Mouse (Mus musculus) natural killer cell, adult 2 months (primary cell): ENCODE results near the gene Fndc7.

Experiments
- DNase-seq, 2 experiments: peaks; one replicate each; pipeline ENCODE4 v3.0.0; 2022; ENCODE audit warnings: low spot score in 2 of 2

Gene Fndc7

GRCm38 (mm10) chr3:108889908-108890307 is at the start of gene Fndc7:
TSS of gene Fndc7 (minus strand) at chr3:108890008.
- no peak for DNase-seq

DNA sequence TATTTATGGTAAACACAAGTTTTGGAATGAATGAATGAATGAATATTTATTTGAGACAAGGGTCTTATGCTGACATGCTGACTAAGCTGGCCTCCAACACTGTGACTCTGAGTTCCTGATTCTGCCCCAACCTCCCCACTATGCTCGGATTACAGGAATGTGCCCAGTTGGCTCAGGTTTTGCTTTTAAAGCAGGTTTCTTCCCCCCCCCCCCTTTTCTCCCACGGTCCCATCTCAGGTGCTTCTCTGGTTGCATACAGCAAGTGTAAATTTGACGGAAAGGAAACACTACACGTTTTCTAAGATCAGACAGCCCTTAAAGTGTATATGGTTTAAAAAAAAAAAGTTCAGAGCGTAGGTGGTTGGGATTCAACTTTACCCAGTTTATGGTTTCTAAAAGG is 49.8 kb upstream of the Fndc7 start, which contains the start of gene Henmt1:
TSS of gene Henmt1 (plus strand) at position 301 of the 400 bp plus-strand sequence.
- no peak for DNase-seq

- no peak for DNase-seq
Measured at GRCm38 (mm10) chr3:108938691-108939090, 48.9 kb upstream of the Fndc7 start.

- no peak for DNase-seq
Measured at GRCm38 (mm10) chr3:108933557-108933956, 43.7 kb upstream of the Fndc7 start.

- DNase-seq, result no peak
Measured at GRCm38 (mm10) chr3:108926308-108926707, 36.5 kb upstream of the Fndc7 start.

DNA sequence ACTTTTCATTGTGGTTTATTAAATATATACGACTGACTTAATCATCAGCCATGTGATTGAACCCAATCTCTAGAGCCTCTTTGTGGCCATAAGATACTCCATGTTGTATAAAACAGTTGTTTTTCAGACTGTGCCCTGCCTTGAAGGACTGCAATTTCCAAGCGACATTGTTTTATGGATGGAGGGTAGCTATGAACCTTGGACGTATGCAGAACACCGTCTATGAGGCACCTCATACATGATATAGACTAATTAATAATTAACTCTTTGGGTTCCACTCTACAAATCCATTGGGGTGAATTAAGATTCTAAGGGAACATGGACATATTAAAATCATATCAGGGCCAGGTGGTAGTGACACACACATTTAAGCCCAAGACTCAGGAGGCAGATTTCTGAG is 35.9 kb upstream of the Fndc7 start:
- DNase-seq, result no peak

GRCm38 (mm10) chr3:108921822-108922221 is 32.0 kb upstream of the Fndc7 start:
- DNase-seq, result no peak

DNA sequence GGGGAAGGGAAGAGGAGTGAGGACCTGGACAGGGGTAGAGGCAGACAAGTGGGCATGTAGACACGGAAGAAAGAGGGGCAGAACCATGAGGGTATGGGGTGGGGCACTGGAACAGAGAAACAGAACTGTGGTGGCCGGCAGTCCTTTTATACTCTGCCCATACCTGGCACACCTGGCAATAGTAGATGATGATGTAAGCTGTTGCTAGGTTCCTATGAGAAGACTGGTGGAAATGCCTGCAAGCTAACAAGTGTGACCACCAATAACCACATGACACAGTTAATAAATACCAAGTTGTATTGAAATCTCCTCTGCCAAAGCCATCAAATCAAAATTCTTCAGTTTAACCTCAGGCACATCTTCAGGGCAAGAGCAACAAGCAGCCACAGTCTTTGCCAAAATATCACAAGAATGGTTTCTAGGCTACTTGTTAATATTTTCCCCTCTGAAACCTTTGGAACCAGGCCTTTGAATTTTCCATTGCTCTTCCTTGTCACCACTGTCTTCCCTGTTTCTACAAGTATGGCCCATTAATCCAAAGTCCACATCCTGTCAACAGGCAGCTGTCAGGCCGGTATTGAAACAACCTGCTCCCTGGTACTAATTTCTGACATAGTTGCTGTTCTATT is 30.7 kb upstream of the Fndc7 start:
- DNase-seq, result no peak

DNA sequence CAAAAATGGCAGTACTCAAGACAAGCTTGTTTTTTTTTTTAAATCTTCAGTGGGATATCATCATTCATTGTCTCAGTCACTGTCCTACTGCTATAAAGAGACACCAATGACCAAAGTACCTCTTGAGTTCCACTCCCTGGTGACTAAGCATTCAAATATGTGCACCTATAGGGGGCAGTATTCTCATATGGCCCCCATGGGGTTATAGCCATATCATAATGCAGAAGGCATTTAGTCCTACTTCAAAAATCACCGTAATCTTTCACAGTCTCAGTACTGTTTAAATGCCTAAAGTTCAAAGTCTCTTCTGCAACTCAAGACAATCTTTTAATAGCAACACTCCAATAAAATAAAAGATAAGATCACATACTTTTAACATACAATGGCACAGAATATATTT is 29.0 kb upstream of the Fndc7 start:
- DNase-seq, result no peak

GRCm38 (mm10) chr3:108917986-108918385 is 28.2 kb upstream of the Fndc7 start:
- DNase-seq, result no peak

DNA sequence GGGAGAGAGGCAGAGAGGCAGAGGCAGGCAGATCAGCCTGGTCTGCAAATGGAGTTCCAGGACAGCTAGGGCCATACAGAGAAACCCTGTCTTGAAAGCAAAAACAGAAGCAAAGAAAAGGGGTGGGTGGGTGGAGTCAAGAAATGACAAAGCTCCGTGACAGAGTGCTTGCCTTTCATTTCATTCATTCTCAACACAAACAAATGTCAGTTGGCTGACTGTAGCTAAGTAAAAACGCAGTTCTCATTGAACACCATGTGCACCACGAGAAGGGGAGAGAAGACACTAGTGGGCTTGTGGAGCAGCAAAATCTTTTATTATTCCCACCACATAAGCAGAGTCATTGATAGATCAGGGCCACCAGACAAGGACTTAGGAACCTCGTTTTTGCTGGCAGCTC is 27.0 kb upstream of the Fndc7 start:
- DNase-seq, result no peak

GRCm38 (mm10) chr3:108915999-108916398 is 26.2 kb upstream of the Fndc7 start:
- DNase-seq, result no peak

DNA sequence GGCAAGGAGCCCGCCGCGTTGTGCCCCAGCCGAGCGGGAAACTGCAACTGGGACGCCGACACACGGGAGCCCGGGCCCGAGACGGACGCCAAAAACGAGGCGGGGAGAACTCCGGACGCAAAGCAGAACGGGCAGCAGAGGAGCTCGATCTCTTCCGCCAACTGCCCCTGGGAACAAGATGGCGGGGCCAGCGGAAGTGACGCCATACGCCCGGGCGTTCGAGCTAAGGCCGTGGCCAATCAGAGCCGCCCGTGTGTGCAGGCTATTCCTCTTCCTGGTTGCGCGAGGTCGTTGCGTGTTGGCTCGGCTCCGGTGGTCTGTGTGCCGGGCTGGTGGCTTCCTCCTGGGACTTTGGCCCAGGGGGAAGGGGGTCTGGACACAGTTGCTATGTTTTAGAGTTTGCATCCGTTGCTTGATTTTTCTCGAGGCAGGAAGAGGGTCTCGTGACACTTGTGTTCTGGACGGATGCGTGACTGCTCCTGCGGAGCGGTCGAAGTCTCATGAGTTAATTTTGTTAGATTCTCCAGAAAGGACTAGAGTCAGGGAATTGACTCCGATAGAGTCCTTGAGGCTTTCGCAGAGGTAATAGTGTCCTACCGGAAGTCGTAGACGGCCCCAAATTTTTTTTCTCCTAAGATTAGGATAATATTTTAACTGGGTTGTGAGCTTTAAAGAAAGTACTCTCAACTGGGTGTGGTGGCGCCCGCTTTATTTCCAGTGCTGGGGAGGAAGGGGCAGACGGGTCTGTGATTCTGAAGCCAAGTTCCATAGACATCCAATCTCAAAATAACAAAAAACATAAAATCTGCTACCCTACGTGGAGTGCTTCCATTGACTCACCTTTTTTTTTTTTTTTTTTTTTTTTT is 22.0 kb upstream of the Fndc7 start, which contains the start of gene Prpf38b:
TSS of gene Prpf38b (minus strand) at position 180 of the 866 bp plus-strand sequence.
- DNase-seq, result peak; percentile 92 to 94

DNA sequence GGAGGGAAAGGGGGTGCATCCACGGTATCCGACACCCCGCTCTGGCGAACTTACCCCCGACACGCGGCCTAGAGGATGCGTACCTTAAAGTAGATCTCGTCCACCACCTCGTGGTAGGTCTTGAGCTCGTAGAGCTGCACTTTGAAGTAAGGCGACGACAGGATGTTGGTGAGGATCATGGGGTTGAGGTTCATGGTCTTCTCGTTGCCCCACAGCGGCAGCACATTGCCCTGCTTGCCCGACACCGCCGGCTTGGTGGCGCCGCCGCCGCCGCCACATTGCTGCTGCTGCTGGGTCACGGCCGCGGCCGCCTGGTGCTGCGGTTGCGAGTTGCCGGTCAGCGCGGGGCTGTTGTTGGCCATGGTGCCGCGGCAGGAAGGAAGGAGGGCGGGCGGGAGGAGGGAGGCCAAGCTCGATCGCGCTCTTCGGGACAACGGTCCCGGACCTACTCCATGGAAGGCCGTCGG is 21.3 kb upstream of the Fndc7 start:
- DNase-seq, result peak; percentile 79 to 86

- DNase-seq, result peak in 1 of 2 experiments; percentile 3
Measured at GRCm38 (mm10) chr3:108910303-108911080, 20.7 kb upstream of the Fndc7 start.

DNA sequence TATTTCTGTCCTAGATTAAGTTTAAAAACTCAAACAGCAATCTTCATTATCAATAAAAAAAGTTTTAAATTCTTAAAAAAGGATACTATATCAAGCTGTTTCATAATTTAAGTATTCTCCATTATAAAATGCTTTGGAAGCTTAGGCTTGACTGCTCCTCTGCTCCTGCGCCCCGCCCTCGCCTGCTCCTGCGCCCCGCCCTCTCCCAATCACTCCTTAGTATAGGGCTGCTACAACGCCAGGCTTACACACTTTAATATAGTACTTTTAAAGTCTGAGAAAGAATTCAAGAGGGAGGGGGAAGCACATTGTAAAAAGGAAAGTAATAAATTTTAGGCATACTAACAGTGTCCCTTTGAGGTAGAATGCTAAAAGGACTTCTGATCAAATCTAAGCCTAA is 13.1 kb upstream of the Fndc7 start:
- DNase-seq, result no peak

- DNase-seq, result no peak
Measured at GRCm38 (mm10) chr3:108902038-108902437, 12.2 kb upstream of the Fndc7 start.

DNA sequence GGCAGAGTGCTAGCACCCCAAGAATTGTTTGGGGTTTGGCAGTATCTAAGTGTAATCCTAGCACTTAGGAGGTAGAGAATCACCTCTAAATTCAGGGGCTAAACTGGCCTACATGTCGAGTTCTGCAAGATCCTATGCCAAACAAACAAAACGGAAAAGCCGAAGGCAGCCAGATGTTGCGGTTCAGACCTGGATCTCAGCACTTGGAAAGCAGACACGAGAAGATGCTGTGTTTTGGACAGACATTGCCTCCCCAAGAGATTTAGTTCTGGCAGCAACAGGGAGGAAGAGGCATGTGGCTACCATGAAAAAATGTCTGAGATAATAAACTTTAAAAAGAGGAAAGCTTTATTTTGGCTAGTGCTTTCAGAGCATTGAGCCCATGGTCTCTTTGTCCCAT is 10.9 kb upstream of the Fndc7 start:
- no peak for DNase-seq

DNA sequence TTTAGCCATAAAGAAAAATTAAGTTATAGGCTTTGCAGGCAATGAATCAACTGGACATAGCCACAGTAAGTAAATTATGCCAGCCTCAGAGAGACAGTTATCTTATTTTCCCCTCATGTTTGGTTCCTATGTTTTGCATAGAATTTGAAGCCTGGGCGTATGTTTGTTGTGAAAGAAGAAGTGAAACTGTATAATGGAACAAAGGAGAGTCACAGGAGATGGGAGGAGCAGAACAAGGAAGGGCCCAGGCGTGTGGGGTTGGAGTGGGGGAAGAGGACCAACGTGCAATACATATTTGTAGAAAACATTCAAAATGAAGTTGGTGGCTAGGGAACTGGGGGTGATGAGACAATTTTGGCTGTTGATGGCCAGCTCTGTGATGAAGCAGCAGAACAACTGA is 10.3 kb upstream of the Fndc7 start:
- DNase-seq, result peak in 1 of 2 experiments; percentile 62

GRCm38 (mm10) chr3:108898640-108899039 is 8.8 kb upstream of the Fndc7 start:
- DNase-seq, result no peak

GRCm38 (mm10) chr3:108892914-108893313 is 3.1 kb upstream of the Fndc7 start:
- DNase-seq, result no peak

DNA sequence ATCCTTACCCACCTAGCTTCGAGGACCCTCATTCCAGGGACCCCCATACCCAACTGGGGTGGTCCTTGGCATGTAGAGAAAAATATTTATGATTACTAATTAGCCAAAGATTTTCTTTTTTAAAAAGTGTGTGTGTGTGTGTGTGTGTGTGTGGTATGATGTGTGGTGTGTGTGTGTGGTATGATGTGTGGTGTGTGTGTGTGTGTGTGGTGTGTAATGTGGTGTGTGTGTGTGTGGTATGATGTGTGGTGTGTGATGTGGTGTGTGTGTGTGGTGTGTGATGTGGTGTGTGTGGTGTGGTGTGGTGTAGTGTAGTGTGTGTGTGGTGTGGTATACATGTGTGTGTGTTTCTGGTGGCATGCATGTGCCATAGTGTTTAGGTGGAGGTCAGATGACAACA is 2.3 kb upstream of the Fndc7 start:
- DNase-seq, result no peak
